Mouse (Mus musculus) E14TG2a.4 (cell line): ENCODE measurements at regions not wholly inside any gene's neighbourhood (a gene's known extent, or its start where the extent isn't known, plus 50 kb on each side); places are given as distances from the start of the nearest gene placed in this dataset.

Experiments
- CTCF ChIP-seq: conservative IDR thresholded peaks from 2 replicates; pipeline ENCODE4 v1.5.1; 2014; ENCODE audit warnings: low read length
- NANOG ChIP-seq: IDR thresholded peaks from 2 replicates; pipeline ENCODE4 v1.6.1; 2014; ENCODE audit warnings: borderline replicate concordance, low read length, mixed read lengths
- POU5F1 ChIP-seq: IDR thresholded peaks from 2 replicates; pipeline ENCODE4 v1.6.1; 2014; ENCODE audit warnings: low read length, borderline replicate concordance

DNA sequence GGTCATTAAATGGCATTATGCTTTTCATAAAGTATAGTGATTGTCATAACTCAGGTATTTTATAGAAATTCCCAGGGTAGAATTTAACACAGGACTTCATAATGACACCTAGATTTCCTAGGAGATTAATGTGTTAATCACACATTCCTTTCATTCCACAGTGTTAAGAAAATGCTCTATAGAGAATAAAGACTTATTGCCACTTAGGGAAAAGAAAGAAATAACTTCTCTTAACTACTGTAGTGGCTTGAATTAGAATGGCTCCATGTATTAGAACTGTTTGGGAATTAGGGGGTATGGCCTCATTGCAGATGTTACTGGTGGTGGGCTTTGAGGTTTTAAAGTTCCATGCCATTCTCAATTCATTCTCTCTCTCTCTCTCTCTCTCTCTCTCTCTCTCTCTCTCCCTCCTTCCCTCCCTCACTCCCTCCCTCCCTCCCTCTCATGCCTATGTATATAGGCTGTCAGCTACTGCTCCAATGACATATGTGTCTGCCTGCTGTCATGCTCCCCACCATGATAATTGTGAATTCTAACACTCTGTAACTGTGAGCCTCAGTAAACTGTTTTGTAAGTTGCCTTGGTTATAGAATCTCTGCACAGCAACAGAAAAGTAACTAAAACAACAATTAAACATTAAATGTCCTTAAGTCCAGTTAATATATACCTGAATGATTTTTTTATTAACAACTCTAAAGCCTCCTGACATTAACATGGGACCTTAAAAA lies 425.1 kb upstream of the Depdc1a start:
- TF ChIP-seq CTCF (no peak), NANOG (no peak), POU5F1 (no peak)
